Mouse (Mus musculus): Measurements from ENCODE around the gene Zfp609.

GRCm38 (mm10) chr9:65833640-65834039 lies 6.3 kb upstream of the Zfp609 start:
- TF ChIP-seq CTCF (conservative IDR thresholded peaks at IDR 0.05; ENCODE audit: low read length): no peak
- TF ChIP-seq POU5F1 (IDR thresholded peaks at IDR 0.05; ENCODE audit: borderline replicate concordance, low read length): no peak
